Mouse (Mus musculus): ENCODE results near the gene Rhcg.

DNA sequence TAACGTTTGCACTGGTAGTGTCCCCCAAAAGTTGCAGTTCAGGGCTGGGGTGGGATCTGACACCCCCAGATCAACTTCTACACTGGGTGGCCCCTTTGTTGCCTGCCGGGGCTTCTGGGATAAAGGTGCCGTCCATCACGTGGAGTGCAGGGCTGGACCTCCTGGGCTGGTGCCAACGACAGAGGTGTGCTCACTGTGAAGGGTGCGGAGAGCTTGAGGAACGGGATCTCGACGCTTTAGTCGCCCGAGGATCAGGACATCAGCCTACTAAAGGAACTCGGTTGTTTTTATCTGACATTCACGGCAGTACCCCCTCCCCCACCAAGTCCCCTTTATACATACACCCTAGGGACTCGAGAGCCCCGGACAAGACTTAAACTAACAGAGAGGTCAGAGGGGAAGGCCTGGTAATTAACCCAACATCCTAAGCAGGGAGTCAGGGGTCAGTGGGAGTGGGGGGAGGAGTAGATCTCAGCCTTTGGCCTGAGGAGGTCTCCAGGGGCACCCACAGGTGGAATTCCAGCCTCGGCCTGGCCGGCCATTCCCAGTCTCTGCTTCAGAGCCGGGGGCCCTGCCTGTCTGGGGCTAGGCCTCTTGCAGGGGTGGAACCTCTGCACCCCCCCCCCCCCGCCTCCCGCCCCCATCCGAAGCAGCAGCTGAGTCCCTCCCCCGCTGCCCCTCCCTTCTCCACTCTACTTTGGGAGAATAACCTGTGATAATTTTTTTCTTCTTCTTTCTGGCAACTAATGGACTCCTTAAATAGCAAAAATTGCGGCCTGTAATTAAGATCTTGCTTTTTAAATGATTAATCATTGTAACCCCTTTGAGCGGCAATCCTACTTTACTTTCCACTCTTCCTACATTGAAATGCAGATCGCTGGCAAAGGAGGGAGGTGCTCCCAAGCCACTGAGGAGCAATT is 39.3 kb downstream of the Rhcg start:
- no peak for TF ChIP-seq CTCF (IDR thresholded peaks at IDR 0.05; ENCODE audit: insufficient read depth, low read length)
- no peak for TF ChIP-seq POLR2A (IDR thresholded peaks at IDR 0.05; ENCODE audit: borderline replicate concordance, extremely low read depth, low read depth, low read length)

Data from lung, adult 2 months (tissue).